Mouse (Mus musculus) heart, adult 18-20 months (tissue): ENCODE measurements around the gene P4ha2. TPM values are rescaled to one million over a fixed set of nuclear protein-coding genes. Genes with fewer than 3 reads are reported as not detected.

Experiments
- DNase-seq, 2 experiments: peaks; one replicate each; pipeline ENCODE4 v3.0.0; 2021 to 2022; ENCODE audit warnings: mixed read lengths in 1 of 2
- total RNA-seq, 2 experiments: library from RNA; stranded (reverse); gene quantifications; 2 replicates each; pipeline ENCODE4 v1.2.3; 2021

P4ha2 gene
- total RNA-seq, 2 experiments from 2014 or later: 55.4 to 77.7 TPM

GRCm38 (mm10) chr11:54067996-54068519, 31.8 kb upstream of the P4ha2 start:
- DNase-seq: no peak

- peak; percentile 45 to 52 for DNase-seq
Measured at GRCm38 (mm10) chr11:54068520-54069371, 31.1 kb upstream of the P4ha2 start, which contains the start of gene Pdlim4. TSS of gene Pdlim4 (minus strand) at chr11:54069014.

- peak; percentile 73 to 86 for DNase-seq
Measured at GRCm38 (mm10) chr11:54071726-54072445, 28.0 kb upstream of the P4ha2 start.

- no peak for DNase-seq
Measured at GRCm38 (mm10) chr11:54073291-54073690, 26.6 kb upstream of the P4ha2 start.

- DNase-seq: no peak
Measured at GRCm38 (mm10) chr11:54075353-54075752, 24.5 kb upstream of the P4ha2 start.

- no peak for DNase-seq
Measured at GRCm38 (mm10) chr11:54076101-54076500, 23.8 kb upstream of the P4ha2 start.

GRCm38 (mm10) chr11:54080435-54080834, 19.5 kb upstream of the P4ha2 start:
- no peak for DNase-seq

GRCm38 (mm10) chr11:54082725-54083124, 17.2 kb upstream of the P4ha2 start:
- DNase-seq: no peak

- DNase-seq: no peak
Measured at GRCm38 (mm10) chr11:54084976-54085375, 14.9 kb upstream of the P4ha2 start.

- no peak for DNase-seq
Measured at GRCm38 (mm10) chr11:54085816-54086215, 14.1 kb upstream of the P4ha2 start.

GRCm38 (mm10) chr11:54088253-54088946, 11.5 kb upstream of the P4ha2 start:
- DNase-seq: no peak

- peak; percentile 80 to 98 for DNase-seq
Measured at GRCm38 (mm10) chr11:54088947-54089317, 11.0 kb upstream of the P4ha2 start.

- no peak for DNase-seq
Measured at GRCm38 (mm10) chr11:54090091-54090879, 9.6 kb upstream of the P4ha2 start.

GRCm38 (mm10) chr11:54091726-54092125, 8.2 kb upstream of the P4ha2 start:
- peak; percentile 49 to 63 for DNase-seq

GRCm38 (mm10) chr11:54092188-54092587, 7.7 kb upstream of the P4ha2 start:
- no peak for DNase-seq

GRCm38 (mm10) chr11:54093000-54093399, 6.9 kb upstream of the P4ha2 start:
- peak; percentile 63 to 71 for DNase-seq

- DNase-seq: peak; percentile 86 to 89
Measured at GRCm38 (mm10) chr11:54100692-54101591, 1.0 kb downstream of the P4ha2 start.

GRCm38 (mm10) chr11:54101701-54102100, 1.8 kb downstream of the P4ha2 start:
- no peak for DNase-seq

- peak in 1 of 2 experiments; percentile 65 for DNase-seq
Measured at GRCm38 (mm10) chr11:54102706-54103449, 3.0 kb downstream of the P4ha2 start.

GRCm38 (mm10) chr11:54105011-54105410, 5.1 kb downstream of the P4ha2 start:
- DNase-seq: no peak
